Mouse (Mus musculus) forebrain, embryonic 10.5 days (tissue): ENCODE data around the gene Fam83c. TPM values are rescaled to one million over a fixed set of nuclear protein-coding genes. Genes with fewer than 3 reads are reported as not detected.

Experiments
- DNase-seq: peaks from one replicate; pipeline ENCODE4 v3.0.0-alpha.2; 2017; ENCODE audit warnings: low spot score; ENCODE audit errors: extremely low spot score
- H3K27ac ChIP-seq: fragments of 300-500 bp; sonication (generic); 2 replicates; pipeline ENCODE4 v1.5.1; 2016; ENCODE audit warnings: mild to moderate bottlenecking
- H3K27me3 ChIP-seq: fragments of 300-500 bp; sonication (generic); 2 replicates; pipeline ENCODE4 v1.6.1; 2016; ENCODE audit warnings: mild to moderate bottlenecking; ENCODE audit not compliant: poor library complexity, severe bottlenecking
- H3K36me3 ChIP-seq: fragments of 300-500 bp; sonication (generic); replicated peaks from 2 replicates; pipeline ENCODE4 v1.6.1; 2016; ENCODE audit warnings: mild to moderate bottlenecking, moderate library complexity
- H3K4me1 ChIP-seq: fragments of 300-500 bp; sonication (generic); 2 replicates; pipeline ENCODE4 v1.6.1; 2016
- H3K4me3 ChIP-seq: fragments of 300-500 bp; sonication (generic); 2 replicates; pipeline ENCODE4 v1.5.1; 2016; ENCODE audit warnings: mild to moderate bottlenecking, moderate library complexity
- H3K9me3 ChIP-seq: fragments of 300-500 bp; sonication (generic); 2 replicates; pipeline ENCODE4 v1.6.1; 2016; ENCODE audit warnings: mild to moderate bottlenecking, moderate library complexity
- WGBS: fragments of 180-500 bp; shearing (Covaris S2); methylation state at CpG from one replicate; pipeline ENCODE4 v1.1.7; 2016; 5-methylcytosine and 5-hydroxymethylcytosine counted together
- polyA plus RNA-seq: library from polyadenylated mRNA; unstranded; fragments of >200 nt; fragmentation: Nextera tagmentation; extraction: Ambion mirVana; gene quantifications from 2 replicates; pipeline ENCODE4 v1.2.1, GENCODE M21; 2016

The Fam83c gene
- polyA plus RNA-seq, 1 experiment from 2014 or later = 0.29 TPM

- DNase-seq = no peak
- no peak overlapping the region for H3K4me3 ChIP-seq
- WGBS = 93% methylated on average over 5 of the region's 5 CpGs
- no peak overlapping the region for H3K27ac ChIP-seq
- peaks cover 61% of the 10 kb centered on the region for H3K36me3 ChIP-seq
- no peaks in the 10 kb centered on the region for H3K9me3 ChIP-seq
- no peaks in the 10 kb centered on the region for H3K27me3 ChIP-seq
- peaks cover 32% of the 10 kb centered on the region for H3K4me1 ChIP-seq
These were observed 13.9 kb downstream of the Fam83c start for GRCm38 (mm10) chr2:155820779-155821178.

GRCm38 (mm10) chr2:155819449-155820251 is 15.0 kb downstream of the Fam83c start:
- no peaks in the 10 kb centered on the region for H3K27me3 ChIP-seq
- 73% methylated on average over 6 of the region's 6 CpGs for WGBS
- H3K36me3 ChIP-seq = peaks cover 56% of the 10 kb centered on the region
- H3K4me1 ChIP-seq = peaks cover 26% of the 10 kb centered on the region
- peak overlapping the region; percentile 71 for H3K4me3 ChIP-seq
- H3K27ac ChIP-seq = peak overlapping the region; percentile 86
- no peaks in the 10 kb centered on the region for H3K9me3 ChIP-seq
- DNase-seq = no peak

- H3K4me1 ChIP-seq = peaks cover 27% of the 10 kb centered on the region
- DNase-seq = no peak
- H3K9me3 ChIP-seq = no peaks in the 10 kb centered on the region
- H3K4me3 ChIP-seq = peak within 1 kb of the TSS; percentile 71
- no peaks in the 10 kb centered on the region for H3K27me3 ChIP-seq
- peak within 1 kb of the TSS; percentile 86 for H3K27ac ChIP-seq
- peaks cover 55% of the 10 kb centered on the region for H3K36me3 ChIP-seq
These were observed 15.4 kb downstream of the Fam83c start, which contains the start of gene BC029722 for GRCm38 (mm10) chr2:155819392-155819448. BC029722 (minus strand) TSS chr2:155819426.

- DNase-seq = peak; percentile 86
- Histone ChIP-seq H3K27me3 (no peaks in the 10 kb centered on the region), H3K4me1 (peaks cover 27% of the 10 kb centered on the region), H3K9me3 (no peaks in the 10 kb centered on the region), H3K4me3 (peak overlapping the region; percentile 71), H3K27ac (peak overlapping the region; percentile 86), H3K36me3 (peaks cover 51% of the 10 kb centered on the region)
- 4% methylated on average over 37 of the region's 37 CpGs for WGBS
These were observed 15.9 kb downstream of the Fam83c start for GRCm38 (mm10) chr2:155818596-155819391.

GRCm38 (mm10) chr2:155817301-155818245 is 17.1 kb downstream of the Fam83c start:
- Histone ChIP-seq H3K9me3 (no peaks in the 10 kb centered on the region), H3K36me3 (peaks cover 39% of the 10 kb centered on the region), H3K27ac (no peak overlapping the region), H3K4me1 (peaks cover 27% of the 10 kb centered on the region), H3K27me3 (no peaks in the 10 kb centered on the region), H3K4me3 (no peak overlapping the region)
- no peak for DNase-seq
- WGBS = 86% methylated on average over 10 of the region's 10 CpGs

- H3K36me3 ChIP-seq = peaks cover 26% of the 10 kb centered on the region
- WGBS = 100% methylated on average over 1 of the region's 1 CpGs
These were observed 18.5 kb downstream of the Fam83c start for GRCm38 (mm10) chr2:155816179-155816578.

GRCm38 (mm10) chr2:155814829-155815228 is 19.8 kb downstream of the Fam83c start:
- DNase-seq = no peak
- no peaks in the 10 kb centered on the region for H3K9me3 ChIP-seq
- no peaks in the 10 kb centered on the region for H3K27me3 ChIP-seq
- peaks cover 13% of the 10 kb centered on the region for H3K36me3 ChIP-seq
- no peak overlapping the region for H3K27ac ChIP-seq
- H3K4me1 ChIP-seq = peaks cover 25% of the 10 kb centered on the region
- whole genome bisulfite sequencing = 35% methylated on average over 5 of the region's 5 CpGs
- H3K4me3 ChIP-seq = no peak overlapping the region

More at GRCm38 (mm10) chr2:155816179-155816578, 18.5 kb downstream of the Fam83c start:
- Histone ChIP-seq H3K4me3 (no peak overlapping the region), H3K27ac (no peak overlapping the region), H3K9me3 (no peaks in the 10 kb centered on the region), H3K27me3 (no peaks in the 10 kb centered on the region), H3K4me1 (peaks cover 27% of the 10 kb centered on the region)
- DNase-seq = no peak

GRCm38 (mm10) chr2:155812637-155813036 is 22.0 kb downstream of the Fam83c start:
- peaks cover 3% of the 10 kb centered on the region; the same call in 1 of the 2 replicates for H3K4me1 ChIP-seq
- H3K36me3 ChIP-seq = no peaks in the 10 kb centered on the region
- no peaks in the 10 kb centered on the region for H3K27me3 ChIP-seq
- H3K9me3 ChIP-seq = no peaks in the 10 kb centered on the region
- WGBS = 84% methylated on average over 4 of the region's 4 CpGs
- DNase-seq = no peak
- H3K4me3 ChIP-seq = no peak overlapping the region
- H3K27ac ChIP-seq = no peak overlapping the region

GRCm38 (mm10) chr2:155811821-155812396 is 22.7 kb downstream of the Fam83c start:
- Histone ChIP-seq H3K4me3 (no peak overlapping the region), H3K4me1 (0 out of 2 replicates have a peak, but pooled peaks cover 3% of the 10 kb centered on the region), H3K27me3 (no peaks in the 10 kb centered on the region), H3K36me3 (no peaks in the 10 kb centered on the region), H3K9me3 (no peaks in the 10 kb centered on the region), H3K27ac (no peak overlapping the region)
- DNase-seq = peak; percentile 79
- WGBS = 48% methylated on average over 16 of the region's 16 CpGs

GRCm38 (mm10) chr2:155809620-155810019 is 25.0 kb downstream of the Fam83c start:
- H3K27me3 ChIP-seq = no peaks in the 10 kb centered on the region
- no peaks in the 10 kb centered on the region for H3K9me3 ChIP-seq
- 0 out of 2 replicates have a peak, but pooled peaks cover 4% of the 10 kb centered on the region for H3K4me1 ChIP-seq
- no peak overlapping the region for H3K27ac ChIP-seq
- H3K4me3 ChIP-seq = no peak overlapping the region
- H3K36me3 ChIP-seq = no peaks in the 10 kb centered on the region
- 88% methylated on average over 4 of the region's 4 CpGs for WGBS
- no peak for DNase-seq

GRCm38 (mm10) chr2:155807408-155807807 is 27.2 kb downstream of the Fam83c start:
- H3K27me3 ChIP-seq = no peaks in the 10 kb centered on the region
- H3K36me3 ChIP-seq = no peaks in the 10 kb centered on the region
- no peak for DNase-seq
- no peak overlapping the region for H3K4me3 ChIP-seq
- H3K4me1 ChIP-seq = 0 out of 2 replicates have a peak, but pooled peaks cover 4% of the 10 kb centered on the region
- no peaks in the 10 kb centered on the region for H3K9me3 ChIP-seq
- H3K27ac ChIP-seq = no peak overlapping the region
- WGBS = 89% methylated on average over 4 of the region's 4 CpGs

GRCm38 (mm10) chr2:155806548-155806947 is 28.1 kb downstream of the Fam83c start:
- 0 out of 2 replicates have a peak, but pooled peaks cover 4% of the 10 kb centered on the region for H3K4me1 ChIP-seq
- DNase-seq = no peak
- H3K9me3 ChIP-seq = no peaks in the 10 kb centered on the region
- no peak overlapping the region for H3K4me3 ChIP-seq
- no peaks in the 10 kb centered on the region for H3K27me3 ChIP-seq
- no peaks in the 10 kb centered on the region for H3K36me3 ChIP-seq
- WGBS = 79% methylated on average over 5 of the region's 5 CpGs
- no peak overlapping the region for H3K27ac ChIP-seq
